Mouse (Mus musculus) intestine, postnatal 0 days (tissue): ENCODE measurements around the gene Gulp1. TPM values are rescaled to one million over a fixed set of nuclear protein-coding genes. Genes with fewer than 3 reads are reported as not detected.

Experiments used
- ATAC-seq: fragments of 200-750 bp; cut with Nextera tagmentation; 2 replicates; pipeline ENCODE4 v1.8.0; 2017; ENCODE audit warnings: mild to moderate bottlenecking, moderate TSS enrichment, moderate library complexity
- H3K27ac ChIP-seq: fragments of 300-500 bp; sonication (generic); 2 replicates; pipeline ENCODE4 v1.5.1; 2014; ENCODE audit warnings: mild to moderate bottlenecking, low read depth, low read length, moderate library complexity
- H3K27me3 ChIP-seq: fragments of 300-500 bp; sonication (generic); replicated peaks from 2 replicates; pipeline ENCODE4 v1.6.1; 2014; ENCODE audit warnings: low read length, mixed read lengths; ENCODE audit not compliant: control insufficient read depth, insufficient read depth
- H3K36me3 ChIP-seq: fragments of 300-500 bp; sonication (generic); 2 replicates; pipeline ENCODE4 v1.6.1; 2014; ENCODE audit warnings: mild to moderate bottlenecking, moderate library complexity; ENCODE audit not compliant: control insufficient read depth, insufficient read depth
- H3K4me1 ChIP-seq: fragments of 300-500 bp; sonication (generic); replicated peaks from 2 replicates; pipeline ENCODE4 v1.6.1; 2014; ENCODE audit warnings: antibody characterized with exemption, low read length, mixed read lengths; ENCODE audit not compliant: control insufficient read depth, insufficient read depth
- H3K4me2 ChIP-seq: fragments of 300-500 bp; sonication (generic); replicated peaks from 2 replicates; pipeline ENCODE4 v1.6.1; 2014; ENCODE audit warnings: low read depth, mild to moderate bottlenecking, moderate library complexity
- H3K4me3 ChIP-seq: fragments of 300-500 bp; sonication (generic); 2 replicates; pipeline ENCODE4 v1.5.1; 2014; ENCODE audit warnings: low read depth, low read length
- H3K9ac ChIP-seq: fragments of 300-500 bp; sonication (generic); 2 replicates; pipeline ENCODE4 v1.6.1; 2014; ENCODE audit warnings: mild to moderate bottlenecking, low read depth, low read length
- H3K9me3 ChIP-seq: fragments of 300-500 bp; sonication (generic); 2 replicates; pipeline ENCODE4 v1.6.1; 2016; ENCODE audit warnings: mixed run types; ENCODE audit not compliant: control insufficient read depth
- CTCF ChIP-seq: sonication (generic); IDR thresholded peaks from 2 replicates; pipeline ENCODE4 v1.5.1; 2016; ENCODE audit warnings: low read depth, mild to moderate bottlenecking, control low read depth, antibody characterized with exemption, moderate library complexity
- WGBS: fragments of 180-500 bp; shearing (Covaris S2); extraction: QIAGEN DNeasy Blood & Tissue Kit; methylation state at CpG from one replicate; pipeline ENCODE4 v1.1.7; 2014; 5-methylcytosine and 5-hydroxymethylcytosine counted together
- polyA plus RNA-seq: library from polyadenylated mRNA; unstranded; fragments of >200 nt; fragmentation: Nextera tagmentation; extraction: Ambion mirVana; gene quantifications from 2 replicates; pipeline ENCODE4 v1.2.1, GENCODE M21; 2015

Gene Gulp1
- polyA plus RNA-seq, 1 experiment from 2014 or later = 10.9 TPM

GRCm38 (mm10) chr1:44778251-44778650 lies 226.9 kb downstream of the Gulp1 start:
- no peak overlapping the region for H3K27ac ChIP-seq
- TF ChIP-seq CTCF = no peak
- no peaks in the 10 kb centered on the region for H3K27me3 ChIP-seq
- H3K9ac ChIP-seq = no peak overlapping the region
- no peaks in the 10 kb centered on the region for H3K36me3 ChIP-seq
- H3K4me3 ChIP-seq = no peak overlapping the region
- no peaks in the 10 kb centered on the region for H3K9me3 ChIP-seq
- no peaks in the 10 kb centered on the region for H3K4me1 ChIP-seq
- no peak for ATAC-seq
- H3K4me2 ChIP-seq = no peak overlapping the region
- 70% methylated on average over 1 of the region's 1 CpGs for WGBS

GRCm38 (mm10) chr1:44803594-44804372 lies 252.5 kb downstream of the Gulp1 start:
- no peak for TF ChIP-seq CTCF
- H3K9ac ChIP-seq = no peak overlapping the region
- no peak for ATAC-seq
- H3K27ac ChIP-seq = no peak overlapping the region
- no peak overlapping the region for H3K4me3 ChIP-seq
- H3K9me3 ChIP-seq = no peaks in the 10 kb centered on the region
- no peaks in the 10 kb centered on the region for H3K4me1 ChIP-seq
- H3K4me2 ChIP-seq = no peak overlapping the region
- WGBS = 63% methylated on average over 4 of the region's 4 CpGs
- H3K27me3 ChIP-seq = no peaks in the 10 kb centered on the region
- H3K36me3 ChIP-seq = no peaks in the 10 kb centered on the region

- H3K4me2 ChIP-seq = no peak overlapping the region
- no peaks in the 10 kb centered on the region for H3K9me3 ChIP-seq
- H3K27ac ChIP-seq = no peak overlapping the region
- H3K9ac ChIP-seq = no peak overlapping the region
- H3K36me3 ChIP-seq = no peaks in the 10 kb centered on the region
- no peak overlapping the region for H3K4me3 ChIP-seq
- no peak for TF ChIP-seq CTCF
- H3K4me1 ChIP-seq = no peaks in the 10 kb centered on the region
- no peaks in the 10 kb centered on the region for H3K27me3 ChIP-seq
- no peak for ATAC-seq
Measured at GRCm38 (mm10) chr1:44806368-44806767, 255.1 kb downstream of the Gulp1 start.

- Histone ChIP-seq H3K4me1 (no peaks in the 10 kb centered on the region), H3K4me2 (no peak overlapping the region), H3K27ac (no peak overlapping the region), H3K4me3 (no peak overlapping the region), H3K9ac (no peak overlapping the region), H3K36me3 (no peaks in the 10 kb centered on the region), H3K9me3 (no peaks in the 10 kb centered on the region), H3K27me3 (no peaks in the 10 kb centered on the region)
- no peak for TF ChIP-seq CTCF
- WGBS = 72% methylated on average over 2 of the region's 2 CpGs
- ATAC-seq = no peak
Measured at GRCm38 (mm10) chr1:44810336-44810735, 259.0 kb downstream of the Gulp1 start.

GRCm38 (mm10) chr1:44833934-44834333 lies 282.6 kb downstream of the Gulp1 start:
- Histone ChIP-seq H3K4me3 (no peak overlapping the region), H3K4me1 (no peaks in the 10 kb centered on the region), H3K4me2 (no peak overlapping the region), H3K36me3 (no peaks in the 10 kb centered on the region), H3K27me3 (no peaks in the 10 kb centered on the region), H3K27ac (no peak overlapping the region), H3K9me3 (no peaks in the 10 kb centered on the region), H3K9ac (no peak overlapping the region)
- ATAC-seq = no peak
- TF ChIP-seq CTCF = no peak
- WGBS = 71% methylated on average over 4 of the region's 4 CpGs
